In the genomic region with DNA sequence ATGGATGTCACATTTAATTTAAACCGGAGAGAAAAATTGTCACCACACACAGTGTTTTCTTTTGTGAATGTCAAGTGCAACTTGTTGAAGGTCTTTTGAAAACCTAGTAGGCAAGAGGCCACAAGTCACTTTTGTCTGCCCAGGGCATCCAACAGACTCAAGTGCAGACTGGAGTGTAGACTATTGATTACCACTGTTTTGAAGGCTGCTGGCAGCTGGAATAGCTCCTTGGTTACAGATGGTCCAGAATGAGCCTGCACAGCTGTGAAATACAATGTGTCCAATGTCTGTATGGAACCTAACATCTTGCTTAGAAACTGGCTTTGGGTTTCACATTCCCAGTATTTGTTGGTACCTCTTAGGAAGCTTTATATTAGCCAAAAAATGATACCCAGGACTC, we compare ENCODE assay signal across 14 mouse cellular contexts.
"Had no signal": no experiment of that assay in that cellular context is flagged by ENCODE, and none has a peak within 500 bp of the region (broad histone marks: within the 10 kb centered on the region; RNA-seq: fewer than 3 reads in every experiment).

No protein-coding gene starts in this region.

- H3K9ac ChIP-seq: intestine, embryonic 15.5 days; liver, embryonic 15.5 days; midbrain, embryonic 13.5 days; neural tube, embryonic 12.5 days; stomach, embryonic 15.5 days had no signal

- H3K4me3 ChIP-seq: intestine, embryonic 15.5 days; left cerebral cortex, adult 2 months; liver, embryonic 15.5 days; midbrain, embryonic 13.5 days; neural tube, embryonic 12.5 days; stomach, embryonic 15.5 days had no signal

- H3K36me3 ChIP-seq: intestine, embryonic 15.5 days; liver, embryonic 15.5 days; midbrain, embryonic 13.5 days; neural tube, embryonic 12.5 days; stomach, embryonic 15.5 days had no signal

- H3K4me2 ChIP-seq: intestine, embryonic 15.5 days; liver, embryonic 11.5 days; liver, embryonic 15.5 days; midbrain, embryonic 13.5 days; neural tube, embryonic 12.5 days; stomach, embryonic 15.5 days had no signal

- ATAC-seq: intestine, embryonic 15.5 days; lung, postnatal 0 days; midbrain, embryonic 13.5 days had no signal

- H3K4me1 ChIP-seq: intestine, embryonic 15.5 days; liver, embryonic 15.5 days; neural tube, embryonic 12.5 days; stomach, embryonic 15.5 days had no signal

- DNase-seq: kidney, adult 18-20 months; kidney, postnatal 25 days; lung, adult 2 months; lung, postnatal 36 days; thymus, adult 2 months; thymus, postnatal 25 days had no signal

- H3K27me3 ChIP-seq: intestine, embryonic 15.5 days; liver, embryonic 15.5 days; midbrain, embryonic 13.5 days; neural tube, embryonic 12.5 days; stomach, embryonic 15.5 days had no signal

- H3K9me3 ChIP-seq: intestine, embryonic 15.5 days; liver, embryonic 15.5 days; midbrain, embryonic 13.5 days; neural tube, embryonic 12.5 days; stomach, embryonic 15.5 days had no signal

- H3K27ac ChIP-seq: intestine, embryonic 15.5 days; left cerebral cortex, adult 2 months; liver, embryonic 15.5 days; midbrain, embryonic 13.5 days; neural tube, embryonic 12.5 days; stomach, embryonic 15.5 days had no signal
